Mouse (Mus musculus) liver, embryonic 14.5 days (tissue): ENCODE measurements at regions not wholly inside any gene's neighbourhood (a gene's known extent, or its start where the extent isn't known, plus 50 kb on each side); places are given as distances from the start of the nearest gene placed in this dataset.

ENCODE experiments used
- CTCF ChIP-seq: IDR thresholded peaks from 2 replicates; pipeline ENCODE4 v1.5.1; 2016; ENCODE audit warnings: antibody characterized with exemption, low read depth, control low read depth
- EP300 ChIP-seq: IDR thresholded peaks from 2 replicates; pipeline ENCODE4 v1.6.1; 2016; ENCODE audit warnings: antibody characterized with exemption, low read depth

DNA sequence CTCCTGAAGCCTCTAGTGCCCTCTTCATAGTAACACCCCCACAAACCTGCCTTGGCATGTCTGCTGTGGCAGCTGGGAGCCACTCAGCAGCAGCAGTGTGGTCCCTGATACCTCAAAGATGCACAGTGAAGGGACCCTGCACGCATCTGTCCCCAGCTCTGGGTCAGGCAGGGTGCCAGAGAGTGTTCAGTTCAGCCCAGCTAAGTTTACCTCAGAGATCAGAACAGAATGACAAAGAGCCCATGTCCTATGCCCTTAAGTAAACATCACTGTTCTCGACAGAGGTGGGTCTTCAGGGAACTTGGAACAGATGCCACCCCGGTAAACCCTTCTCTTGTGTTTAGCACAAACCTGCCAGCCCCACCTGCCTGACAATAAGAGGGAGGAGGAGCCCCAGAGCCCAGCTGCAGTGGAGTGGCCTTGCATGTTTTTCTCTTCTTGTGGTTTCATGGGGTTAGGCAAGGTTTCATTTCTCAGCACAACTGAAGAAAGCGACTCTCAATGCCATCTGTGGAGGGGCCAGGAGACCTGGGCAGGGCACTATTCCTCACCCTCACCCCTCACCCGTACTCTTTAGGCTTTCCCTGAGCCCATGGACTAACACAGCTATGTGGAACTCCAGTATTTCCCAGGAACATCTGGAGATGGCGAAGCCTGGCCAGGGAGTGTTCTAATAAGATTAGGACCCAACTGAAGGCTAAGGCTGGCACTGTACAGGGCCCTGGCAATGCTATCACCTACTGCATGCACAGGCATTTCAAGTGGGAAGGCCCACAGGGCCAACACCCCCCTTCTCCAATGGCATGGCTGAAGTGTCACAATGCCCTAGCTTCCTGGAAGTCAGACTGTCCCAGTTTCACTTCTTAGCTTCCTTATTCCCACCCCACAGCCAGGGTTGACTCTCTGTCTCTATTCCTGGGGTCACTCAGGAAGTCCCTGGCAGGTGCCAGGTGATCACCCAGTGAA lies 60.6 kb upstream of the Klf13 start:
- TF ChIP-seq CTCF: no peak
- peak; percentile 79 for TF ChIP-seq EP300
